Mouse (Mus musculus) lung, postnatal 0 days (tissue): ENCODE data around the gene Hist2h2aa1.

Experiments
- CTCF ChIP-seq: IDR thresholded peaks from 2 replicates; pipeline ENCODE4 v1.5.1; 2016; ENCODE audit warnings: antibody characterized with exemption, mild to moderate bottlenecking
- EP300 ChIP-seq: IDR thresholded peaks from 2 replicates; pipeline ENCODE4 v1.6.1; 2016; ENCODE audit warnings: antibody characterized with exemption, mild to moderate bottlenecking, control low read depth

- TF ChIP-seq CTCF = no peak
- no peak for TF ChIP-seq EP300
These were observed 18.3 kb upstream of the Hist2h2aa1 start for GRCm38 (mm10) chr3:96226695-96227648.
